Mouse (Mus musculus): ENCODE data around the gene Galnt2. TPM values are rescaled to one million over a fixed set of nuclear protein-coding genes. Genes with fewer than 3 reads are reported as not detected.

The Galnt2 gene
- total and polyA plus RNA-seq, 3 experiments: 18.6 to 27.3 (median 23.6) TPM

DNA sequence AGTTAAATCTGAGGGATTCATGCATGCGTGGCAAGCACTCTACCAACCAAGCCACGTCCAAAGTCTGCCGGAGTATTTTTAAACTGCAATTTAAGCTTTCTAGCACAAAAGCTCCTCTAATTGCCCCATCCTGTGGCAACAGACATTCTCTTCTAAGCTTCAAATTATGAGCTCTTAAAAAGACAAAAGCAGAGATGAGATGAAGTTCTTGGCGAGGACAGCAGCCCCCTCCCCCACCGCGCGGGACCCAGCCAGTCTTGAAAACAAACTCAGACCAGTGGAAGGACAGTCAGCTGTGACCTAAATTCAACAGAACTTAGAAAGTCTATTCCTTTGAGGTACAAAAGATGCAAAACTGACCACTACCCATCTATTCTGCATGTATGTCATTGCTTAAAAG lies 160.0 kb downstream of the Galnt2 start:
- H3K79me2 ChIP-seq (replicated peaks; ENCODE audit: control insufficient read depth, extremely low read depth, insufficient read depth, poor library complexity, severe bottlenecking): no peaks in the 10 kb centered on the region
- TF ChIP-seq TBP (conservative IDR thresholded peaks at IDR 0.05; ENCODE audit: low read depth, low read length): no peak
- TF ChIP-seq ETS1 (conservative IDR thresholded peaks at IDR 0.05; ENCODE audit: low read depth, low read length): no peak
- TF ChIP-seq MAFK (IDR thresholded peaks at IDR 0.05; ENCODE audit: insufficient replicate concordance, low read length): no peak
- TF ChIP-seq RAD21 (IDR thresholded peaks at IDR 0.05; ENCODE audit: low read depth, low read length): no peak
- TF ChIP-seq MYC (IDR thresholded peaks at IDR 0.05; ENCODE audit: low read depth, low read length): no peak
- TF ChIP-seq MXI1 (IDR thresholded peaks at IDR 0.05; ENCODE audit: low read depth, low read length): no peak
- no peak for TF ChIP-seq ELF1 (IDR thresholded peaks at IDR 0.05; ENCODE audit: low read depth, low read length)
- TF ChIP-seq HCFC1 (IDR thresholded peaks at IDR 0.05; ENCODE audit: low read depth, low read length): no peak
- no peak for TF ChIP-seq CHD2 (IDR thresholded peaks at IDR 0.05; ENCODE audit: low read length)
- no peak for TF ChIP-seq MAZ (IDR thresholded peaks at IDR 0.05; ENCODE audit: low read depth, low read length)
- TF ChIP-seq SIN3A (IDR thresholded peaks at IDR 0.05; ENCODE audit: low read length): no peak
- H3K9ac ChIP-seq (ENCODE audit: insufficient read depth, low read depth): no peak overlapping the region
- no peak for DNase-seq (ENCODE audit: extremely low read depth)
- in situ Hi-C loops (cut with MboI; ENCODE audit: low pct_ligation_motif_present, low pct_unique_long_range_greater_than_20kb, low sequenced_read_pairs) (no loop called here), dilution Hi-C loops (cut with MboI; ENCODE audit: extremely low pct_ligation_motif_present, extremely low pct_unique_long_range_greater_than_20kb, low sequenced_read_pairs) (no loop called here)
- peaks cover 6% of the 10 kb centered on the region for H3K9me3 ChIP-seq (replicated peaks; ENCODE audit: low read length)
- peaks cover 11 to 23% of the 10 kb centered on the region in 2 experiments for H3K4me1 ChIP-seq (ENCODE audit: control insufficient read depth in 1 of 2, insufficient read depth in 2 of 2)
- H3K27ac ChIP-seq (ENCODE audit: insufficient read depth, low read depth): no peak overlapping the region
- peaks cover under 1% of the 10 kb centered on the region for H3K27me3 ChIP-seq (replicated peaks)
- no peaks in the 10 kb centered on the region for H3K36me3 ChIP-seq (replicated peaks in 1 of 2; ENCODE audit: control insufficient read depth in 1 of 2, insufficient read depth in 1 of 2, low read length in 1 of 2)
- H3K4me2 ChIP-seq (ENCODE audit: insufficient read depth, low read depth, poor library complexity, severe bottlenecking): no peak overlapping the region
- H3K4me3 ChIP-seq (replicated peaks in 1 of 3; ENCODE audit: low read depth in 2 of 3, low read length in 2 of 3, poor library complexity in 1 of 3): no peak overlapping the region

DNA sequence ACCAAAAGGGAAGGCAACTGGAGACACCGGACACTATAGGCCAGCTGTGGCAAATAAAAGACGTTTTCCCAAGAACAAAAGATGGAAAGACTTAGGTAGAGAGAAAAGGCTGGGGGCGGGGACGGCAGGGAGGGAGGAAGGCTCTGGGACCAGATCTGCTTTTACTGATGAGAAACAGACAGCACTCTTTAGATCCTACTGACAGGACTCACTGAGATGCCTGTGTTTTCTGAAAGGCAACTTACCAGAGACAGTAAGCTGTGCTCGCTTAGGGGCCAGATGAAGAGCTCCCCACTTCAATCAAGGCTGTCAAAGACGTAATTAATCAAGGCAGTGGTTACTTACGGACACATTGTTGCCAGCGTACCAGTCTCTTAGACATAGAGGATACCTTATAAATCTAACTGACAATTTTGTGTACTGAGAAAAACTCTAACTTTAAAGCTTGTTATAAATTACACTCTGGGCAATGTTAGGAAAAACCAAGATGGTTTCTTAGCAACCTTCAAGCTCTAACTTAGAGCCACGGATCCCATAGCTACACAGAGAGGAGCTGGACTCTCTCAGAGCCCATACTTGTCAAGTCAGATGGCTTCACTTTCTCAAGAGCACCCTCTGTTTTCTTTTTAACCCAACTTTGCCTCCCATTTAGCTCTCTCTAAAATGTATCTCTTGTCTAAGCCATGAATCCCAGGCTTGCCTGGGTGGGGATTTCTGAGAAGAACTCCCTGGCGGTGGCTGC lies 161.3 kb downstream of the Galnt2 start:
- DNase-seq (ENCODE audit: extremely low read depth): no peak
- peaks cover 8% of the 10 kb centered on the region for H3K27me3 ChIP-seq (replicated peaks)
- in situ Hi-C loops (cut with MboI; ENCODE audit: low pct_ligation_motif_present, low pct_unique_long_range_greater_than_20kb, low sequenced_read_pairs): no loop called here
- dilution Hi-C loops (cut with MboI; ENCODE audit: extremely low pct_ligation_motif_present, extremely low pct_unique_long_range_greater_than_20kb, low sequenced_read_pairs): no loop called here
- H3K9me3 ChIP-seq (replicated peaks; ENCODE audit: low read length): peaks cover 6% of the 10 kb centered on the region
- no peaks in the 10 kb centered on the region for H3K36me3 ChIP-seq (replicated peaks in 1 of 2; ENCODE audit: control insufficient read depth in 1 of 2, insufficient read depth in 1 of 2, low read length in 1 of 2)
- H3K79me2 ChIP-seq (replicated peaks; ENCODE audit: control insufficient read depth, extremely low read depth, insufficient read depth, poor library complexity, severe bottlenecking): no peaks in the 10 kb centered on the region
- H3K4me2 ChIP-seq (ENCODE audit: insufficient read depth, low read depth, poor library complexity, severe bottlenecking): no peak overlapping the region
- H3K4me3 ChIP-seq (replicated peaks in 1 of 3; ENCODE audit: low read depth in 2 of 3, low read length in 2 of 3, poor library complexity in 1 of 3): no peak overlapping the region
- H3K4me1 ChIP-seq (ENCODE audit: control insufficient read depth in 1 of 2, insufficient read depth in 2 of 2): peaks cover 2 to 12% of the 10 kb centered on the region in 2 experiments; a peak in 3 of 4 replicates
- TF ChIP-seq GABPA (IDR thresholded peaks at IDR 0.05; ENCODE audit: insufficient replicate concordance, low read depth, low read length) (no peak), JUND (conservative IDR thresholded peaks at IDR 0.05; ENCODE audit: low read depth, low read length) (no peak), ETS1 (conservative IDR thresholded peaks at IDR 0.05; ENCODE audit: low read depth, low read length) (no peak), CHD2 (IDR thresholded peaks at IDR 0.05; ENCODE audit: low read length) (no peak), MAX (IDR thresholded peaks at IDR 0.05; ENCODE audit: low read length) (no peak), ZNF384 (IDR thresholded peaks at IDR 0.05; ENCODE audit: low read depth, low read length) (no peak), SIN3A (IDR thresholded peaks at IDR 0.05; ENCODE audit: low read length) (no peak), TBP (conservative IDR thresholded peaks at IDR 0.05; ENCODE audit: low read depth, low read length) (no peak), KAT2A (IDR thresholded peaks at IDR 0.05; ENCODE audit: insufficient replicate concordance, low read length) (no peak), MEF2A (IDR thresholded peaks at IDR 0.05; ENCODE audit: borderline replicate concordance, low read depth, low read length) (no peak), TCF12 (IDR thresholded peaks at IDR 0.05; ENCODE audit: low read depth, low read length) (no peak), POLR2A (IDR thresholded peaks at IDR 0.05; ENCODE audit: low read depth, low read length) (no peak), ZKSCAN1 (IDR thresholded peaks at IDR 0.05; ENCODE audit: borderline replicate concordance, low read depth, low read length) (no peak), USF1 (IDR thresholded peaks at IDR 0.05; ENCODE audit: low read depth, low read length) (no peak), ZC3H11A (IDR thresholded peaks at IDR 0.05; ENCODE audit: low read depth, low read length) (no peak)
- no peak overlapping the region for H3K9ac ChIP-seq (ENCODE audit: insufficient read depth, low read depth)
- H3K27ac ChIP-seq (ENCODE audit: insufficient read depth, low read depth): no peak overlapping the region

Data from CH12.LX (cell line).